Mouse (Mus musculus) embryonic facial prominence, embryonic 11.5 days (tissue): ENCODE measurements around the gene Ehd3. TPM values are rescaled to one million over a fixed set of nuclear protein-coding genes. Genes with fewer than 3 reads are reported as not detected.
"Not testable (repeated sequence)": the region's sequence is repeated elsewhere in the genome, so short reads cannot be mapped to it uniquely, and the experiment has no call there.

Experiments used
- ATAC-seq: fragments of 200-750 bp; cut with Nextera tagmentation; replicated peaks from 2 replicates; pipeline ENCODE4 v1.8.0; 2017; ENCODE audit warnings: low read depth; ENCODE audit not compliant: insufficient number of reproducible peaks, low FRiP score, low TSS enrichment
- DNase-seq: peaks from one replicate; pipeline ENCODE4 v3.0.0-alpha.2; 2015; ENCODE audit warnings: low spot score
- H3K27ac ChIP-seq: fragments of 300-500 bp; sonication (generic); replicated peaks from 2 replicates; pipeline ENCODE4 v1.5.1; 2014; ENCODE audit warnings: mild to moderate bottlenecking, low read depth, low read length, control low read depth
- H3K27me3 ChIP-seq: fragments of 300-500 bp; sonication (generic); 2 replicates; pipeline ENCODE4 v1.6.1; 2014; ENCODE audit warnings: mild to moderate bottlenecking, low read length, moderate library complexity, mixed read lengths; ENCODE audit not compliant: control insufficient read depth, insufficient read depth
- H3K36me3 ChIP-seq: fragments of 300-500 bp; sonication (generic); replicated peaks from 2 replicates; pipeline ENCODE4 v1.6.1; 2014; ENCODE audit warnings: low read depth, mild to moderate bottlenecking, low read length, moderate library complexity, mixed read lengths; ENCODE audit not compliant: control insufficient read depth, insufficient read depth
- H3K4me1 ChIP-seq: fragments of 300-500 bp; sonication (generic); 2 replicates; pipeline ENCODE4 v1.6.1; 2014; ENCODE audit warnings: low read length, mixed read lengths; ENCODE audit not compliant: control insufficient read depth, insufficient read depth
- H3K4me2 ChIP-seq: fragments of 300-500 bp; sonication (generic); 2 replicates; pipeline ENCODE4 v1.6.1; 2014; ENCODE audit warnings: low read depth, mild to moderate bottlenecking, control low read depth, low read length, moderate library complexity
- H3K4me3 ChIP-seq: fragments of 300-500 bp; sonication (generic); 2 replicates; pipeline ENCODE4 v1.5.1; 2014; ENCODE audit warnings: low read depth, low read length, control low read depth
- H3K9ac ChIP-seq: fragments of 300-500 bp; sonication (generic); replicated peaks from 2 replicates; pipeline ENCODE4 v1.6.1; 2014; ENCODE audit warnings: mild to moderate bottlenecking, control low read depth, low read length
- H3K9me3 ChIP-seq: fragments of 300-500 bp; sonication (generic); replicated peaks from 2 replicates; pipeline ENCODE4 v1.6.1; 2016; ENCODE audit warnings: mild to moderate bottlenecking, low read length, inconsistent platforms, mixed read lengths; ENCODE audit not compliant: control insufficient read depth
- WGBS: fragments of 180-500 bp; shearing (Covaris S2); extraction: QIAGEN DNeasy Blood & Tissue Kit; methylation state at CpG from one replicate; pipeline ENCODE4 v1.1.7; 2014; 5-methylcytosine and 5-hydroxymethylcytosine counted together
- polyA plus RNA-seq: library from polyadenylated mRNA; unstranded; fragments of >200 nt; fragmentation: Nextera tagmentation; extraction: Ambion mirVana; gene quantifications from 2 replicates; pipeline ENCODE4 v1.2.1, GENCODE M21; 2014

Gene Ehd3
- polyA plus RNA-seq, 1 experiment from 2014 or later: 7.1 TPM

- no peak overlapping the region for H3K9ac ChIP-seq
- H3K4me2 ChIP-seq: no peak overlapping the region
- no peaks in the 10 kb centered on the region for H3K27me3 ChIP-seq
- no peak overlapping the region for H3K27ac ChIP-seq
- H3K36me3 ChIP-seq: no peaks in the 10 kb centered on the region
- ATAC-seq (no peak), DNase-seq (no peak)
- H3K4me1 ChIP-seq: no peaks in the 10 kb centered on the region
- H3K4me3 ChIP-seq: no peak overlapping the region
- 83% methylated on average over 4 of the region's 4 CpGs for WGBS
- H3K9me3 ChIP-seq: no peaks in the 10 kb centered on the region
Measured at GRCm38 (mm10) chr17:73831427-73831826, 27.5 kb downstream of the Ehd3 start.

- H3K27me3 ChIP-seq: no peaks in the 10 kb centered on the region
- no peaks in the 10 kb centered on the region for H3K4me1 ChIP-seq
- no peaks in the 10 kb centered on the region for H3K9me3 ChIP-seq
- no peaks in the 10 kb centered on the region for H3K36me3 ChIP-seq
- ATAC-seq: no peak
- H3K27ac ChIP-seq: no peak overlapping the region
- H3K4me2 ChIP-seq: no peak overlapping the region
- no peak overlapping the region for H3K9ac ChIP-seq
- no peak overlapping the region for H3K4me3 ChIP-seq
- no peak for DNase-seq
- WGBS: 97% methylated on average over 1 of the region's 1 CpGs
Measured at GRCm38 (mm10) chr17:73832901-73833300, 29.0 kb downstream of the Ehd3 start.

- Histone ChIP-seq H3K9me3 (no peaks in the 10 kb centered on the region), H3K9ac (no peak overlapping the region), H3K4me2 (no peak overlapping the region), H3K27me3 (no peaks in the 10 kb centered on the region), H3K36me3 (no peaks in the 10 kb centered on the region), H3K27ac (no peak overlapping the region), H3K4me3 (no peak overlapping the region), H3K4me1 (no peaks in the 10 kb centered on the region)
- WGBS: 85% methylated on average over 3 of the region's 3 CpGs
- DNase-seq: no peak
- no peak for ATAC-seq
Measured at GRCm38 (mm10) chr17:73833474-73833873, 29.5 kb downstream of the Ehd3 start.

- H3K27me3 ChIP-seq: no peaks in the 10 kb centered on the region
- H3K36me3 ChIP-seq: no peaks in the 10 kb centered on the region
- no peak overlapping the region for H3K9ac ChIP-seq
- ATAC-seq (no peak), DNase-seq (no peak)
- WGBS: 92% methylated on average over 3 of the region's 3 CpGs
- H3K4me1 ChIP-seq: no peaks in the 10 kb centered on the region
- no peak overlapping the region for H3K4me3 ChIP-seq
- no peak overlapping the region for H3K4me2 ChIP-seq
- H3K27ac ChIP-seq: no peak overlapping the region
- H3K9me3 ChIP-seq: no peaks in the 10 kb centered on the region
Measured at GRCm38 (mm10) chr17:73836601-73837000, 32.7 kb downstream of the Ehd3 start.

GRCm38 (mm10) chr17:73837244-73837643 lies 33.3 kb downstream of the Ehd3 start:
- H3K9me3 ChIP-seq: no peaks in the 10 kb centered on the region
- no peak overlapping the region for H3K4me2 ChIP-seq
- H3K27ac ChIP-seq: no peak overlapping the region
- no peak for ATAC-seq
- DNase-seq: no peak
- WGBS: 85% methylated on average over 4 of the region's 4 CpGs
- H3K36me3 ChIP-seq: no peaks in the 10 kb centered on the region
- H3K4me1 ChIP-seq: no peaks in the 10 kb centered on the region
- H3K27me3 ChIP-seq: no peaks in the 10 kb centered on the region
- H3K9ac ChIP-seq: no peak overlapping the region
- no peak overlapping the region for H3K4me3 ChIP-seq

- 52% methylated on average over 3 of the region's 3 CpGs for WGBS
- no peak for ATAC-seq
- H3K9me3 ChIP-seq: no peaks in the 10 kb centered on the region
- H3K4me2 ChIP-seq: no peak overlapping the region
- H3K4me3 ChIP-seq: no peak overlapping the region
- H3K9ac ChIP-seq: no peak overlapping the region
- H3K4me1 ChIP-seq: no peaks in the 10 kb centered on the region
- no peak for DNase-seq
- H3K27ac ChIP-seq: no peak overlapping the region
- H3K27me3 ChIP-seq: no peaks in the 10 kb centered on the region
- no peaks in the 10 kb centered on the region for H3K36me3 ChIP-seq
Measured at GRCm38 (mm10) chr17:73839086-73839835, 35.3 kb downstream of the Ehd3 start.

- DNase-seq, H3K27me3 ChIP-seq, ATAC-seq: not testable (repeated sequence)
Measured at GRCm38 (mm10) chr17:73839876-73840275, 35.9 kb downstream of the Ehd3 start.

GRCm38 (mm10) chr17:73842963-73843362 lies 39.0 kb downstream of the Ehd3 start:
- Histone ChIP-seq H3K27ac (no peak overlapping the region), H3K4me2 (no peak overlapping the region), H3K27me3 (no peaks in the 10 kb centered on the region), H3K9ac (no peak overlapping the region), H3K9me3 (no peaks in the 10 kb centered on the region), H3K4me1 (no peaks in the 10 kb centered on the region), H3K36me3 (no peaks in the 10 kb centered on the region), H3K4me3 (no peak overlapping the region)
- DNase-seq (no peak), ATAC-seq (no peak)
- 92% methylated on average over 1 of the region's 1 CpGs for WGBS

More at GRCm38 (mm10) chr17:73839876-73840275, 35.9 kb downstream of the Ehd3 start:
- H3K9ac ChIP-seq, H3K36me3 ChIP-seq, H3K4me1 ChIP-seq, H3K9me3 ChIP-seq, H3K4me3 ChIP-seq, H3K27ac ChIP-seq, H3K4me2 ChIP-seq: not testable (repeated sequence)
- WGBS: 48% methylated on average over 1 of the region's 1 CpGs
